Mouse (Mus musculus) frontal cortex, postnatal 10 days (tissue): ENCODE measurements at regions not wholly inside any gene's neighbourhood (a gene's known extent, or its start where the extent isn't known, plus 50 kb on each side); places are given as distances from the start of the nearest gene placed in this dataset.

Source experiments
- DNase-seq, 2 experiments: peaks; one replicate each; pipeline ENCODE4 v3.0.0; 2022; ENCODE audit warnings: low spot score in 2 of 2, mixed read lengths in 1 of 2

- DNase-seq, result no peak
Measured at GRCm38 (mm10) chr4:70844742-70845141, 309.9 kb upstream of the Megf9 start.

- no peak for DNase-seq
Measured at GRCm38 (mm10) chr4:70810956-70811316, 276.1 kb upstream of the Megf9 start.

GRCm38 (mm10) chr4:70810311-70810955 lies 275.6 kb upstream of the Megf9 start:
- DNase-seq, result no peak

GRCm38 (mm10) chr4:70804925-70805342 lies 270.1 kb upstream of the Megf9 start:
- DNase-seq, result no peak

- no peak for DNase-seq
Measured at GRCm38 (mm10) chr4:70798483-70798882, 263.7 kb upstream of the Megf9 start.

- DNase-seq, result no peak
Measured at GRCm38 (mm10) chr4:70797935-70798334, 263.1 kb upstream of the Megf9 start.

- no peak for DNase-seq
Measured at GRCm38 (mm10) chr4:70783487-70783886, 248.7 kb upstream of the Megf9 start.

GRCm38 (mm10) chr4:70781591-70781990 lies 246.8 kb upstream of the Megf9 start:
- DNase-seq, result no peak

GRCm38 (mm10) chr4:70776273-70776672 lies 241.5 kb upstream of the Megf9 start:
- DNase-seq, result no peak

- no peak for DNase-seq
Measured at GRCm38 (mm10) chr4:70743425-70743824, 208.6 kb upstream of the Megf9 start.

- DNase-seq, result no peak
Measured at GRCm38 (mm10) chr4:70742002-70742401, 207.2 kb upstream of the Megf9 start.

GRCm38 (mm10) chr4:70741121-70741520 lies 206.3 kb upstream of the Megf9 start:
- no peak for DNase-seq

- DNase-seq, result peak in 1 of 2 experiments; percentile 4
Measured at GRCm38 (mm10) chr4:70709126-70709689, 174.4 kb upstream of the Megf9 start.

GRCm38 (mm10) chr4:70705128-70705752 lies 170.4 kb upstream of the Megf9 start:
- DNase-seq, result no peak

GRCm38 (mm10) chr4:70700894-70701293 lies 166.1 kb upstream of the Megf9 start:
- no peak for DNase-seq

GRCm38 (mm10) chr4:70664181-70664580 lies 129.4 kb upstream of the Megf9 start:
- DNase-seq, result no peak

- no peak for DNase-seq
Measured at GRCm38 (mm10) chr4:70621431-70621837, 86.6 kb upstream of the Megf9 start.

- DNase-seq, result no peak
Measured at GRCm38 (mm10) chr4:70619636-70620287, 85.0 kb upstream of the Megf9 start.

- no peak for DNase-seq
Measured at GRCm38 (mm10) chr4:70615794-70616193, 81.0 kb upstream of the Megf9 start.

GRCm38 (mm10) chr4:70614411-70614810 lies 79.6 kb upstream of the Megf9 start:
- DNase-seq, result no peak

GRCm38 (mm10) chr4:70603209-70603852 lies 68.5 kb upstream of the Megf9 start:
- peak in 1 of 2 experiments; percentile 36 for DNase-seq

GRCm38 (mm10) chr4:70601301-70601700 lies 66.5 kb upstream of the Megf9 start:
- DNase-seq, result peak in 1 of 2 experiments; percentile 16
